Mouse (Mus musculus): ENCODE results near the gene Aig1. TPM values are rescaled to one million over a fixed set of nuclear protein-coding genes. Genes with fewer than 3 reads are reported as not detected.

Gene Aig1
- 26.9 TPM for polyA plus RNA-seq (2017; shearing (Covaris generic))

GRCm38 (mm10) chr10:13868371-13869321 is at the start of gene Aig1:
Gene Aig1, minus strand, starts transcription at chr10:13868980.

Other genes with a start within 250 kb of the Aig1 start
- gene Hivep2, start 97.1 kb upstream of the Aig1 start, polyA plus RNA-seq (2017; shearing (Covaris generic)): 72.7 TPM